Mouse (Mus musculus): Measurements from ENCODE around the gene Mt4. TPM values are rescaled to one million over a fixed set of nuclear protein-coding genes. Genes with fewer than 3 reads are reported as not detected.
A peak's percentile ranks its signal among the peaks of the same experiment; 100 is the strongest.
"Not testable (repeated sequence)": the region's sequence is repeated elsewhere in the genome, so short reads cannot be mapped to it uniquely, and the experiment has no call there.

Mt4 gene
- polyA plus RNA-seq, 2 experiments from 2014 or later = not detected

- no peak for ATAC-seq
Observed at GRCm38 (mm10) chr8:94135556-94135955, 1.4 kb upstream of the Mt4 start.

DNA sequence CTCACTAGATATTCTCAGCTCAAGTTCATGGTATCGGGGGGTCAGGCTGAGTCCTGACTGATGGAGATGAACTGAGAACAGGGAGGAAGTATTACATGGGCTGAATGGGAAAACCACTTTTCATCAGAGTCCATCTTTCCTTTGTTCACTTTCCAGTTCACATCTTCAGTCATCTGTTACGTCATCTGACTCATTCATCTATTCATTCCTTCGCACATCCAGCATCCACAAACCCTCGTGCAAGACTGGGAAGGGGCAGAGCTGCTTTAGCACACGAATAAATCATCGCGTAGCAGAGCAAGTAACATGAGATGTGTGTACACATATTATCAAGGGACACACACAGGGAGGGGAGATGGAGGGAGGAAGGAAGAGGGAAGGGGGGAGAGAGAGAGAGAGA lies 805 bp upstream of the Mt4 start:
- ATAC-seq = no peak

GRCm38 (mm10) chr8:94140266-94140795 lies 3.3 kb downstream of the Mt4 start:
- no peak for ATAC-seq

GRCm38 (mm10) chr8:94148236-94148635 lies 11.2 kb downstream of the Mt4 start:
- ATAC-seq = no peak

- no peak for ATAC-seq
Observed at GRCm38 (mm10) chr8:94150925-94151324, 13.9 kb downstream of the Mt4 start.

DNA sequence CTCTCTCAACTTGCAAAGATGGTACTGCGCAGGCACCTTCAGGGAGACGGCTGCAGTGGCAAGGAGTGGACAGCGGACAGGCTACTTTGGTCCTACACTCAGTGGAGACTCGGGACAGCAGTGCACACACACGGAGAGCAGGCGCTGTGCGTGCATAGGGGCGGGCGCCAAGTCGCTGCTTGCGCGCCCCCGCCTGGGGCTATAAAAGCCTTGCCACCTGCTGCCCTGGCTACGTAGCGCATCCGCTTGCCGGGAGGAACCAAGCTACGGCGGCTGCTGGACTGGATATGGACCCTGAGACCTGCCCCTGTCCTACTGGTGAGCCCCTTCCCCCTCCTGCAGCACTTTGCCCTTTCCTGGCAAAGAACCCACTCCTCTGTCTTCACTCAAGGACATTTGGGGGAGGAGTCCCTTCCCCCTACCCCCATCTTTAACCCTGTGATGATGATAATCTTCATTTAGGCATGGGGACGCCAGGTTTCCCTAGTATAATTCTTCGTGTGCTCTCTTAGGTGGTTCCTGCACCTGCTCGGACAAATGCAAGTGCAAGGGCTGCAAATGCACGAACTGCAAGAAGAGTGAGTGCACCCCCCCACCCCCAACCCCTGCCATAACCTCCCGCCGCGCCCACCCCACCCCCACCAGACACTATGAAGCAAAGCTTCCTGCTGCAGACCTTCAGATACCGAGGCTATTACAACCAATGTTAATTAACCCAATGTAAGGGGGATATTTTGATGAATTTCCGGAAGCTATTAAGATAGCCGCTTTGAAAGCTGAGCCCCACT lies 15.7 kb downstream of the Mt4 start, which contains the start of gene Mt3:
TSS of gene Mt3 (plus strand) at position 95 of the 788 bp plus-strand sequence.
- no peak for ATAC-seq

GRCm38 (mm10) chr8:94153451-94153850 lies 16.5 kb downstream of the Mt4 start:
- ATAC-seq = no peak

GRCm38 (mm10) chr8:94154537-94154936 lies 17.5 kb downstream of the Mt4 start:
- ATAC-seq = no peak

DNA sequence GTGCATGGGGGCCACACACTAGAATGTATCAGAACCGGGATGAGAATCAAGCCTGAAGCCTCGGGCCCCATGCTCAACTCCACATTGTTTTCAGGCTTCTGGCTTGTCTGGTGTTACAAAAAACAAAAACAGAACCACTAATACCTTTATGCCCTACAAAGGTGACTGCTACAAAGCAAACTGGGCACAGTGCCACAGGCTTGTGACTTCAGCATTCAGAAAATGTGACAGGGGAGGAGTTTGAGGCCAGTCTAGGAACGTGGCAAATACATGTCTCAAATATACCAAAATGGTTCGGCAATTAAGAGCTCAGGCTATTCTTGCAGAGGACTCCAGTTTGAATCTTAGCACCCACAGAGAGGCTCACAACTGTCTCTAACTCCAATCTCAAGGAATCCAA lies 19.1 kb downstream of the Mt4 start:
- no peak for ATAC-seq

GRCm38 (mm10) chr8:94165772-94166171 lies 28.8 kb downstream of the Mt4 start:
- not testable (repeated sequence) for ATAC-seq

- ATAC-seq = peak; percentile 78
Observed at GRCm38 (mm10) chr8:94167244-94167643, 30.2 kb downstream of the Mt4 start.

- ATAC-seq = no peak
Observed at GRCm38 (mm10) chr8:94169547-94169946, 32.5 kb downstream of the Mt4 start.

DNA sequence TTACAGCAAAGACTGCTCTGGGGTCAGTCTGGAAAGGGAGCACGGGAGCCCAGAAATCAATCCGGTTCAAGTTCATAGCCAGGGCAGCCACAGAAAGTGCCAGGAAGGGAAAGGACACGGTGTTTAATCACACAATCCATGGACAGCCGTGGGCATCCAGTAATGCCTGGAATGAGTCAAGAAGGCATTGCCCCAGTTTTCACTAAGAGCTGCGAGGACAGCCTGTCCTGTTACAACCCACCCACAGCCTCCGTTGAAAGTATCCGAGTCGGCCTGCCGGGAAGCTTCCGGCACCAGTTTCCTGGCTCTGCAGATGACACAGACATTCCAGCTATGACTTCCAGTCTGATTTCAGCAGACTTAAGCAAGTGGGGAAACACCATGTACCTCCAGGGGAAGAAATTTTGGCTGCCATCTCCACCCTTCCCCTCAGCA lies 34.3 kb downstream of the Mt4 start:
- peak; percentile 31 for ATAC-seq

DNA sequence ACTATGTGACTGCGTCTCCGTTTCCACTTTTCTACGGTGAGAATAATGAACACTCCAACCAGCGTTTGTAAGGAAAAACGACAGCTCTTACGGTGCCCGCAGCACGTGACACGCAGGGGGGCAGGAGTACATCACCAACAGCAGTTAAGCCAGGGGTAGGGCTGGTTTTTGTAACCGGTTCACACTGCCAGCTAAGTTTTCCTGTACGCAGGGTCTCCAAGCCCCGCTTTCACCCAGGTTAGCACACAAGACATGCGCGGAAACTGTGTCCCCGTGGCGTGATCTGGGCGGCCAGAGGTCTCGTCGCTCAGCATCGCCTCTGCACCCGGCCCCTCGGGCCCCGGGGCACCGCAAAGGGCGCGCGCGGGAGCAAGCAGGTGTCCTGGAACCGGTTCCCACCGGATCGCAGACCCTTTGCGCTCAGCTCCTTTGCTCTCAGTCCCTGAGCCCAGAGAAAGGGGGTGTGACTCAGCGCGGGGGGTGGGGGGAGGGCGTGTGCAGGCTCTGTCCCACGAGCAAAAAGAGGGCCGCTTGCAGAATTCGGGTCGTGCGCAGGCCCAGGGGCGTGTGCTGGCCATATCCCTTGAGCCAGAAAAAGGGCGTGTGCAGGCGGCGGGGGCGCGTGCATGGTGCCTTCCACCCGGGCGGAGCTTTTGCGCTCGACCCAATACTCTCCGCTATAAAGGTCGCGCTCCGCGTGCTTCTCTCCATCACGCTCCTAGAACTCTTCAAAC lies 35.2 kb downstream of the Mt4 start, which contains the start of gene Mt2:
TSS of gene Mt2 (plus strand) at position 590 of the 734 bp plus-strand sequence.
- ATAC-seq = peak; percentile 23

DNA sequence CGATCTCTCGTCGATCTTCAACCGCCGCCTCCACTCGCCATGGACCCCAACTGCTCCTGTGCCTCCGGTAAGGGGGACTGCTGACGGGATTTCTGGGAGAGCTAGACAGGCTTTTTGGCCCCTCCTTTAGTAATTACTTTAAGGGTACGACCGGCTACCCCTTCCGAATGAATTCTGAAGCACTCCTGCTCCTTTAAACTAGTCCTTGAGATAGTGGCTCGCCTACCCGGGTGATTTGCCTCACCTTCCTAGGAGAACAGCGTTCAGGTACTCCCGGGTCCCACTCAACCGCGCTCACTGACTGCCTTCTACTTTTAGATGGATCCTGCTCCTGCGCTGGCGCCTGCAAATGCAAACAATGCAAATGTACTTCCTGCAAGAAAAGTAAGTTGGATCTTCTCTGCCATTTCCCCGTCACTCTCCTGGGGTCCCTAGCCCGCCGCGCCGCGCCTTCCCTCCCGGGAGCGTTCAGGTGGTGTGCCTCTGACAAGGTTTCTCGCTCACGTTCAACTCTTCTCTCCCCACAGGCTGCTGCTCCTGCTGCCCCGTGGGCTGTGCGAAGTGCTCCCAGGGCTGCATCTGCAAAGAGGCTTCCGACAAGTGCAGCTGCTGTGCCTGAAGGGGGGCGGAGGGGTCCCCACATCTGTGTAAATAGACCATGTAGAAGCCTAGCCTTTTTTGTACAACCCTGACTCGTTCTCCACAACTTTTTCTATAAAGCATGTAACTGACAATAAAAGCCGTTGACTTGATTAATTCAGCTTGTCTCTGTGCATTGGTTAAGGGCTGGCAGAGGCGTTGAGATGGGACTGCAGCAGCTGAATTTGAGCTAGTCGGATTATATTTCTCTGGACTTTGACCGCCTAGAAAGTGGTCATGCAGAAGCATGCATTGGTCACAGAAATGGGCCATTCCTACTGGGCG lies 36.1 kb downstream of the Mt4 start:
- ATAC-seq = no peak

DNA sequence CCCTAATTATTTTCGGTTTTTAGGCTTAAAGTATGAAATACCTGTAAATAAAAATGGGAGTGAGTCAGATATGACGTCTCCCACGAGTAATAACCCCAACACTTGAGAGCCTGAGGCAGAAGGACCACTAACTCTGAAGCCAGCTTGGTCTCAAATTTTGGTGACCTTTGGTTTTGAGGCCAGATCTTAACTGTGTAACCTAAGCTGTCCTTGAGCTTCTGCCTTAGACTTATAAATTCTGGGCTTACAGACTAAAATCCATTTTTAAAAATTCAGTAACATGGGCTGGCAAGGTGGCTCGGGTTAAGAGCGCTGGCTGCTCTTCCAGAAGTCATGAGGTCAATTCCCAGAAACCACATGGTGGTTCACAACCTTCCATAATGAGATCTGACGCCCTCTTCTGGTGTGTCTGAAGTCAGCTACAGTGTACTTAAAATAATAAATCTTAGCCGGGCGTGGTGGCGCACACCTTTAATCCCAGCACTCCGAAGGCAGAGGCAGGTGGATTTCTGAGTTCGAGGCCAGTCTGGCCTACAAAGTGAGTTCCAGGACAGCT lies 36.9 kb downstream of the Mt4 start:
- no peak for ATAC-seq

- no peak for ATAC-seq
Observed at GRCm38 (mm10) chr8:94174619-94175213, 37.7 kb downstream of the Mt4 start.

DNA sequence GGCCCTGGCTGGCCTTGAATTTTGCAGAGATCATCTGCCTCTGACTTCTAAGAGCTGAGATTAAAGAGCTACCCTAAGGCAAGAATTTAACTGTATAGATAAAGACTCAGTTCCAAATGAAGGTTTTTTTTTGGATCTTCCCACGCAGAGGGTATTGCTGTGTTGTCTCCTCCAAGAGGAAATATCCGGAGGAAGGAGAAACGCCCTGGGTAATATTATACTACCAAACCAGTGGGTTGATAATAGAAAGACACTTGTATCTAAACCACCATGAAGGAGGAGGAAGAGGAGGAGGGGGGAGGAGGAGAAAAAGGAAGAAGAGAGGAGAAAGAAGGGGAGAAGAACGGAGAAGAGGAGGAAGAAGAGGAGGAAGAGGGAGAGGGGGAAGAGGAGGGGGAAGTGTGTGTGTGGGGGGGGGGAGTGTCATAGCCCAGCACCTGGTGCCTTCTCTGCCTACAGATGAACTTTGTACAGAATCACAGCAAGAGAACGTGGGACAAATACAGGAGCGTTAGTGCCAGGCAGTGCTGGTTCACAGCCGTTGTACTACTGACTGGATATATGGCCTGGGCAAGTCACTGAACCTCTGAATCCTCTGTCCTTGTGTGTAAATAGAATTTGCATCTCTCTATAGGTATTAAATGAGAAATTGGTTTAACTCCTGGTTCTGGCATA lies 40.9 kb downstream of the Mt4 start:
- no peak for ATAC-seq

DNA sequence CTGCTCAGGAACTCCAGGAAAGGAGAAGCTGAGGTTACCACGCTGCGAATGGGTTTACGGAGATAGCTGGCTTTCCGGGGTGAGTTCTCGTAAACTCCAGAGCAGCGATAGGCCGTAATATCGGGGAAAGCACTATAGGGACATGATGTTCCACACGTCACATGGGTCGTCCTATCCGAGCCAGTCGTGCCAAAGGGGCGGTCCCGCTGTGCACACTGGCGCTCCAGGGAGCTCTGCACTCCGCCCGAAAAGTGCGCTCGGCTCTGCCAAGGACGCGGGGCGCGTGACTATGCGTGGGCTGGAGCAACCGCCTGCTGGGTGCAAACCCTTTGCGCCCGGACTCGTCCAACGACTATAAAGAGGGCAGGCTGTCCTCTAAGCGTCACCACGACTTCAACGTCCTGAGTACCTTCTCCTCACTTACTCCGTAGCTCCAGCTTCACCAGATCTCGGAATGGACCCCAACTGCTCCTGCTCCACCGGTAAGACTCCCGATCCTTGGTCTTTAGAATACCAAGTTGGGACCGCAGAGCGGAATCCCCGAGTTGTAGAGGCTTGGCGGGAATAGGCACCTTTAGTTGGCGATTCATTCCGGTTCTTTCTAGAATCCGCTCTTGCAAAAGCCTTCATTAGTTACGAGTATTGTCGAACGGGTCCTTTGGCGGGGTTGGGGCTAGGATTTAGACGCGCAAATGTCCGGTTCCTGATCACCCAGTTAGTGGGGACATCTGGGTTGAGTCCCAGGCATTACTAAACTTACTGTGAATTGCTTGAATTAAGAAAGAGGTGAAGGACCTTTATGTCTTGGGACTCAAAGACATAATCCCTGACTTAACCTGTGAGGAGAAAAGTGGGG lies 42.1 kb downstream of the Mt4 start, which contains the start of gene Mt1:
TSS of gene Mt1 (plus strand) at position 226 of the 856 bp plus-strand sequence.
- ATAC-seq = peak; percentile 75

All from CD4-positive, CD25-positive, alpha-beta regulatory T cell, adult 4 months (primary cell).